Mouse (Mus musculus) adrenal gland, adult 18-20 months (tissue): Measurements from ENCODE around the gene Zdhhc24. TPM values are rescaled to one million over a fixed set of nuclear protein-coding genes. Genes with fewer than 3 reads are reported as not detected.

Experiments used
- total RNA-seq, 2 experiments: library from RNA; stranded (reverse); gene quantifications; 1 replicate in 1 of 2; 2 replicates in 1 of 2; pipeline ENCODE4 v1.2.3; 2021

The Zdhhc24 gene
- total RNA-seq, 2 experiments from 2014 or later = 16.9 to 20.5 TPM

Other genes with a start within 250 kb of the Zdhhc24 start
- not detected for gene Gm960, start 180.0 kb upstream of the Zdhhc24 start, total RNA-seq
- gene Sptbn2, start 167.5 kb upstream of the Zdhhc24 start, total RNA-seq = 1 to 10 TPM in 1 of 2 experiments, under 1 TPM in 1; 0.58 to 1.3 TPM
- 10 to 100 TPM; 18.4 to 18.8 TPM for gene Rbm4b, start 122.2 kb upstream of the Zdhhc24 start, total RNA-seq
- gene Rbm4, start 84.8 kb upstream of the Zdhhc24 start, total RNA-seq = 10 to 100 TPM; 64.1 to 66.8 TPM
- gene Gm21992, start 67.1 kb upstream of the Zdhhc24 start, total RNA-seq = 10 to 100 TPM; 28.1 to 30.6 TPM
- gene Rbm14, start 67.0 kb upstream of the Zdhhc24 start, total RNA-seq = 10 to 100 TPM; 46.1 to 59.0 TPM
- 100 to 1,000 TPM in 1 of 2 experiments, 10 to 100 TPM in 1; 94.4 to 109 TPM for gene Ccs, start 39.3 kb upstream of the Zdhhc24 start, total RNA-seq
- gene Ccdc87, start 39.3 kb upstream of the Zdhhc24 start, total RNA-seq = under 1 TPM in 1 of 2 experiments, not detected in 1; 0.13 TPM
- 100 to 1,000 TPM; 318 to 345 TPM for gene Ctsf, start 23.5 kb upstream of the Zdhhc24 start, total RNA-seq
- gene Actn3, start 759 bp upstream of the Zdhhc24 start, total RNA-seq = 1 to 10 TPM in 1 of 2 experiments, under 1 TPM in 1; 0.73 to 1.5 TPM
- gene Bbs1, start 28.0 kb downstream of the Zdhhc24 start, total RNA-seq = 1 to 10 TPM; 5.1 to 8.9 TPM
- 10 to 100 TPM; 51.4 to 86.6 TPM for gene Dpp3, start 49.6 kb downstream of the Zdhhc24 start, total RNA-seq
- gene Peli3, start 64.5 kb downstream of the Zdhhc24 start, total RNA-seq = 1 to 10 TPM; 6.8 to 8.9 TPM
- gene Mrpl11, start 83.5 kb downstream of the Zdhhc24 start, total RNA-seq = 10 to 100 TPM; 51.3 to 59.1 TPM
- gene Npas4, start 111.6 kb downstream of the Zdhhc24 start, total RNA-seq = under 1 TPM; 0.35 to 0.46 TPM
- 1 to 10 TPM; 2.9 to 4.5 TPM for gene Slc29a2, start 145.2 kb downstream of the Zdhhc24 start, total RNA-seq
- 10 to 100 TPM; 25.9 to 31.8 TPM for gene B4gat1, start 160.2 kb downstream of the Zdhhc24 start, total RNA-seq
- 1 to 10 TPM in 1 of 2 experiments, under 1 TPM in 1; 0.73 to 1.5 TPM for gene AC124502.3, start 160.2 kb downstream of the Zdhhc24 start, total RNA-seq
- 10 to 100 TPM; 28.4 to 29.3 TPM for gene Brms1, start 162.7 kb downstream of the Zdhhc24 start, total RNA-seq
- gene Rin1, start 171.8 kb downstream of the Zdhhc24 start, total RNA-seq = 1 to 10 TPM; 3.4 to 4.2 TPM
- gene Cd248, start 189.4 kb downstream of the Zdhhc24 start, total RNA-seq = 10 to 100 TPM in 1 of 2 experiments, 1 to 10 TPM in 1; 7.3 to 16.2 TPM
- gene Tmem151a, start 206.9 kb downstream of the Zdhhc24 start, total RNA-seq = 1 to 10 TPM; 1.4 to 1.5 TPM
- gene Yif1a, start 209.9 kb downstream of the Zdhhc24 start, total RNA-seq = 10 to 100 TPM; 56.4 to 75.3 TPM
- gene Cnih2, start 219.9 kb downstream of the Zdhhc24 start, total RNA-seq = 1 to 10 TPM; 1.9 to 2.3 TPM
- gene Rab1b, start 228.4 kb downstream of the Zdhhc24 start, total RNA-seq = 100 to 1,000 TPM; 179 to 194 TPM
- gene Klc2, start 239.9 kb downstream of the Zdhhc24 start, total RNA-seq = 10 to 100 TPM; 49.2 to 49.8 TPM